Mouse (Mus musculus) MEL (cell line): Measurements from ENCODE around the gene Picalm.

Source experiments
- CTCF ChIP-seq, 3 experiments: IDR thresholded peaks in 2 of 3; conservative IDR thresholded peaks in 1 of 3; 2 replicates each; pipeline ENCODE4 v1.5.1; 2011 to 2012; ENCODE audit warnings: low read length in 3 of 3, low read depth in 2 of 3, mild to moderate bottlenecking in 2 of 3, improper control_type of control experiment in 1 of 3, inconsistent platforms in 1 of 3, mixed read lengths in 1 of 3, moderate library complexity in 1 of 3; ENCODE audit not compliant: control insufficient read depth in 1 of 3, insufficient read depth in 1 of 3, poor library complexity in 1 of 3, severe bottlenecking in 1 of 3
- EP300 ChIP-seq, 2 experiments: IDR thresholded peaks; 2 replicates each; pipeline ENCODE4 v1.6.1; 2011; ENCODE audit warnings: improper control_type of control experiment in 2 of 2, low read length in 2 of 2, low read depth in 1 of 2, mild to moderate bottlenecking in 1 of 2
- HCFC1 ChIP-seq: IDR thresholded peaks from 2 replicates; pipeline ENCODE4 v1.6.1; 2012; ENCODE audit warnings: low read depth, mild to moderate bottlenecking, inconsistent platforms, low read length, improper control_type of control experiment, moderate library complexity
- POLR2A ChIP-seq, 2 experiments: IDR thresholded peaks; 2 replicates each; pipeline ENCODE4 v1.6.1; 2011 to 2012; ENCODE audit warnings: low read length in 2 of 2, mild to moderate bottlenecking in 2 of 2, control low read depth in 1 of 2, improper control_type of control experiment in 1 of 2, low read depth in 1 of 2, moderate library complexity in 1 of 2; ENCODE audit not compliant: control insufficient read depth in 1 of 2, insufficient read depth in 1 of 2, poor library complexity in 1 of 2
- POLR2AphosphoS5 ChIP-seq: IDR thresholded peaks from 2 replicates; pipeline ENCODE4 v1.6.1; 2012; ENCODE audit warnings: low read depth, borderline replicate concordance, mild to moderate bottlenecking, inconsistent platforms, low read length, moderate library complexity, mixed read lengths
- RCOR1 ChIP-seq: IDR thresholded peaks from 2 replicates; pipeline ENCODE4 v1.6.1; 2012; ENCODE audit warnings: low read depth, mild to moderate bottlenecking, inconsistent platforms, low read length, improper control_type of control experiment
- USF1 ChIP-seq: IDR thresholded peaks from 2 replicates; pipeline ENCODE4 v1.6.1; 2014; ENCODE audit warnings: low read depth, mild to moderate bottlenecking, inconsistent platforms, low read length, improper control_type of control experiment, moderate library complexity

DNA sequence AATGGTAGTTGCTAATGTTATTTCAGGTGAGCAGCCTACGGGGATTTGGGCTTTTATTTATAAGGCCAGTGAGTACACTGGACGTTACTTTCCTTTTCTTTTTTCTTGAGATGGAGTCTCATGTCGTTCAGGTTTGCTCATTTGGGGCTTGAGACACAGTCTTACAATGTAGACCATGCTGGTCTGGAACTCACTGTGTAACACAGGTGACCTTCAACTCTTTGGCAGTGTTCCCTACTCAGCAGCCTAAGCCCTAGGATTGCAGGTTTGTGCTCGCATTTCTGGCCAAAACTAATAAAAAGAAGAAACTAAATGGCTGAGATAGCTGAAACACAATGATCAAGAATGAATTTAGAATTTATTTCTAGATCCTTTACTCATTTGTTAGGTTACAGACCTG lies 15.9 kb downstream of the Picalm start:
- no peak for TF ChIP-seq EP300 (IDR thresholded peaks at IDR 0.05; ENCODE audit: low read depth in 1 of 2, low read length in 2 of 2)
- TF ChIP-seq CTCF (IDR thresholded peaks at IDR 0.05 in 2 of 3, conservative IDR thresholded peaks at IDR 0.05 in 1 of 3; ENCODE audit: control insufficient read depth in 1 of 3, insufficient read depth in 1 of 3, low read depth in 2 of 3, low read length in 3 of 3, poor library complexity in 1 of 3, severe bottlenecking in 1 of 3): no peak
- TF ChIP-seq POLR2A (IDR thresholded peaks at IDR 0.05; ENCODE audit: control insufficient read depth in 1 of 2, insufficient read depth in 1 of 2, low read depth in 1 of 2, low read length in 2 of 2, poor library complexity in 1 of 2): no peak
- TF ChIP-seq POLR2AphosphoS5: no peak
- no peak for TF ChIP-seq RCOR1
- no peak for TF ChIP-seq HCFC1
- TF ChIP-seq USF1: no peak
